Mouse (Mus musculus) kidney, postnatal 4 days (tissue): Measurements from ENCODE around the gene Kidins220.

Experiments used
- DNase-seq, 2 experiments: peaks; one replicate each; pipeline ENCODE4 v3.0.0; 2021; ENCODE audit warnings: mixed read lengths in 2 of 2

The Kidins220 gene

GRCm38 (mm10) chr12:24974446-24975114, at the start of gene Kidins220:
Gene Kidins220, plus strand, starts transcription at chr12:24974925.
- peak; percentile 99 for DNase-seq

GRCm38 (mm10) chr12:24925276-24925675, 49.4 kb upstream of the Kidins220 start:
- DNase-seq = no peak

DNA sequence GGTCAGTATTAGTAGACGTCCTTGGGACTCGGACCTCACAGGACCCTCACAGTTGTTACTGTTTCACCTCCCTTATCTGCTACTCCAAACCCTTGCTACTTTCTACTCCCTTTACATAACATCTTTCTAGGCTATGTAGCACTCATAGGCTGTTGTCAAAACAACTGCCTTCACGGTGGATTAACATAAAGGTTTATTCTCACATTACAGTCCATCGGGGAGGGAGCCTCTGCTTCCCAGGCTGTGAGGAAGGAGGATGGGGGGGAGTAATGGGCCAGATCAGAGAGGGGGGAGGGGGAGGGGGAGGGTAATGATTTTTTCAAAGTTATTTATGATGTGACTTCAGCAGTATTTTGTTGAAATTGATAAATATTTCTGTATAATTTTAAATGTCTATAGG, 49.0 kb upstream of the Kidins220 start:
- no peak for DNase-seq

DNA sequence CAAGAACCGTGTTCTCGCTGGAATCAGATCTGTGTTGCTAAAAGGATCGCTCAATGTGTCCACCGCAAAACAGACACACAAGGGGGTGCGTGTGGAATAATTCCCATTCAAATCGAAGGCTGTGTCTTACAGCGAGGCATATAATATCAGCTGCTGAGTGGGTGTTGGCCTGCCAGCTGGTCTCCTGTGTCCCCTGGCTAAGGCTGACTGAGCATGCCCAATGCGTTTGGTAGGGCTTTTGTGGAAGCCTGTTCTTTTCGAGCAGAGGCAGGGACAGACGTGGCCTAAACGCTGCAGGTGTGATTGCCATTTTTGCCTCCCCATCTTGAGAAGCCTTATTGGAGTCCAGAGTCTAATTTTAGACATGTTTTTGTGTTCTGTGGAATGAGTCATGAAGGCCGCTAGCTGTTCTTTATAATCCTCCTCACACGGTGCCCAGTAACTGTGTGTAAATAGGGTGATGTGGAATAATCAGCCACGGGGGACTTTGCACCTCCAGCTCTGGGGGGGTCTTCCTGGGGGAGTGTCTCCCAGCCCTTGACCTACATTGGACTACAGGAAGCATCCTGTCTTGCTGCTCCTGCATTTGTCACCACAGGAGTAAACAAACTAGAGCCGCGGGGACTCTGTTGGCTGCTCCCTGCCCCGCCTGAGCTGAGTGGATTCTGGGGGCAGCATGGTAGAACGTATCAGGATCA, 46.5 kb upstream of the Kidins220 start:
- peak; percentile 49 to 65 for DNase-seq

DNA sequence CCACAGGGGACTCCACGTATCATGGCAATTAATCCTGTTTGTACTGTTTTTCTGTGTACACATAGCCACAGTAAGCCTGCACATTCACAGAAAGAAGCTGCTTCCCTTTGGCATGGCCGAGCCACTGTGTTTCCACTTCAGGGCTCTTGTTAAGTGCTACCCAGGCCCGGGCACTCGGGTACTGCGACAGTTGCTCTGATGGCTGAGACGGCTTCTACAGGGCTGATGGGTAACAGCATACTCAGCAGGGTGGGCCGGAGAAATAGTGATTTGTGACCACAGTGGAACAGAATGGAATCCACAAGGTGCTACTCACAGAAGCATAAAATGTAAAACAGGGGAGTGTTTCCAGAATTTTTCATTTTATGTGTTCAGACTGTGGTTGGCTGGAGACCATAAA, 45.7 kb upstream of the Kidins220 start:
- DNase-seq = peak; percentile 24 to 47

GRCm38 (mm10) chr12:24930760-24931159, 44.0 kb upstream of the Kidins220 start:
- no peak for DNase-seq

DNA sequence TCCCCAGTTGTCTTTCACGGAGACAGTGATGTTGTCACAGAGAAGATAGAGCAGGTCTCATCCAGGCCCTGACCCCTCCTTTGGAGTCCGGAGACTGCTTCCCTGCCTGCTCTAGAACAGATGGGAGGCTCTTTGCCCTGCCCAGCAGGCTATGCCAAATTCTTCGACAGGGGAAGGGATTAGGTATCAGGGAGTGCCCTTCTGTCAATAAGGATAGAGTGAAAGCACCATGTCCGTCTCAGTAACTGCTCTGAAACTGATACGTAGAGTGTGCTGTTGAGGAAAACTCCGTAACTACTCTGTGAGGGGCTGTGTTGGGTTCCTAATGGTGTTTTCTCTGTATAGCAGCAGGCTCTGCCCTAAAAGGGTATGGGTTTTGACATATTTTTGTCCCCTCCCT, 42.6 kb upstream of the Kidins220 start:
- DNase-seq = no peak

- no peak for DNase-seq
Measured at GRCm38 (mm10) chr12:24933206-24933775, 41.4 kb upstream of the Kidins220 start.

DNA sequence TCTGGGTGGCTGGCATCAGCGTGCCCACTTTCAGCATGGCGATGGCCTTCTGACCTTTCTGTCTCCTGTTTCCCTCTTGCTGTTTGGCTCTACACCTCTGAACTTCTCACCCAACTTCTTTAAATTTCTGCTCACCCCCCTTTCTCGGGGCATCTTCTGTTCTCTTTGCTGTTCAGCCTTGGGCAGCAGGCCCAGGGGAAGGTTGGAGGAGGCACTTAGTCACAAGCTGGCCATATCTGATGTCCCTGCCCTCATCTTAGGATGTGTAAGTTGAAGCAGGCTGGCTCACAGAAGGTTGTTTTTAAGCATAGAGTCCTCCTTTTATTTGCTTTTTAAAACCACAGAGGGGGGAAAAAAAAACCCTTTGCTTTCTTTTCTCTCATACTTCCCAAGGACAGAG, 40.7 kb upstream of the Kidins220 start:
- DNase-seq = no peak

GRCm38 (mm10) chr12:24936281-24936680, 38.4 kb upstream of the Kidins220 start:
- no peak for DNase-seq

GRCm38 (mm10) chr12:24939372-24939771, 35.4 kb upstream of the Kidins220 start:
- DNase-seq = no peak

GRCm38 (mm10) chr12:24942619-24943287, 32.0 kb upstream of the Kidins220 start:
- DNase-seq = no peak

DNA sequence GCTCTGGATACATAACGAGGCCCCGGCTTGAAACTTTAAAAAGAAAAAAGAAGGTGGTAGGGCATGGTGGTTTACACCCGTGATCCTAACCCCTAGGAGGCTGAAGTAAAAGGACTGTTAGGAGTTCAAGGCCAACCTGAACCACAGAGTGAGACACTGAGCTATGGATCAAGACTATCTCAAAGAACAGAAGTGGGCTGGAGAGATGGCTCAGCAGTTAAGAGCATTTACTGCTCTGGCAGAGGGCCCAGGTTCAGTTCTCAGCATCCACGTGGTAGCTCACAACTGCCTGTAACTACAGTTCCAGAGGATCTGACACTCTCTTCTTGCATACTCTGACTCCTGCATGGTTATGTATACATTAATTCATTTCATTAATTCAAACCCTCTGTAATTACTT, 31.3 kb upstream of the Kidins220 start:
- DNase-seq = no peak

- no peak for DNase-seq
Measured at GRCm38 (mm10) chr12:24944597-24944996, 30.1 kb upstream of the Kidins220 start.

DNA sequence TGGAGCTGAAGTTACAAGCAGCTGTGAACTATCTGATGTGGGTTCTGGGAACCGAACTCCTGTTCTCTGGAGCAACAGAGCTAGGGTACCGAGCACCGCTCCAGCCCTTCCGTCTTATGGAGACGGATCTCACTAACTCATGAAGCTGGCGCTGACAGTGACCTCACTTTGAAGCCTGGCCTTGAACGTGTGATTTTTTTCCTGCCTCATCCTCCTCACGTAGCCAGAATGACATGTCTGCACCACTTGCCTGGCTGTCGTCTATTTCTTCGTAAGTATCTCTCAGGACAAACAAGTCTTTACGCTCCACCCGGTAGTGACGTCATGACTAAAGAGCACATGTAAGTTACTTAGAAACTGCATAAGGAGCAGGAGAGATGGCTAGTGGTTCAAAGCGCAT, 27.7 kb upstream of the Kidins220 start:
- DNase-seq = no peak

DNA sequence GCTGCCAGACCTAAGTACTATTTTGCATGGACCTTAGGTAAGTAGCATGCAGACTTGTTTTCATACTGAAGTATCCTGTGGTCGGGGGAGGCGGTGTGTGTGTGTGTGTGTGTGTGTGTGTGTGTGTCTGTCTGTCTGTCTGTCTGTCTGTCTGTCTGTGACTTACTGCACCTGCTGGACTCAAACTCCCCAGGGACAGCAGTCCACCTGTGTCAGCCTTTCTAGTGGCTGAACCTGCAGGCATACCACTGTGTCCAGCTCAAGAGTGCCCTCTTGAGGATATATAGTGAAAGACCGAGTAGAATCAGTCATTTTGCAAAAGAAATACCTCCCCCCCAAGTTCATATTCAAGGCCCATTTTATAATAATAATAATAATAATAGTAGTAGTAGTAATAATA, 26.4 kb upstream of the Kidins220 start:
- peak; percentile 40 to 62 for DNase-seq

DNA sequence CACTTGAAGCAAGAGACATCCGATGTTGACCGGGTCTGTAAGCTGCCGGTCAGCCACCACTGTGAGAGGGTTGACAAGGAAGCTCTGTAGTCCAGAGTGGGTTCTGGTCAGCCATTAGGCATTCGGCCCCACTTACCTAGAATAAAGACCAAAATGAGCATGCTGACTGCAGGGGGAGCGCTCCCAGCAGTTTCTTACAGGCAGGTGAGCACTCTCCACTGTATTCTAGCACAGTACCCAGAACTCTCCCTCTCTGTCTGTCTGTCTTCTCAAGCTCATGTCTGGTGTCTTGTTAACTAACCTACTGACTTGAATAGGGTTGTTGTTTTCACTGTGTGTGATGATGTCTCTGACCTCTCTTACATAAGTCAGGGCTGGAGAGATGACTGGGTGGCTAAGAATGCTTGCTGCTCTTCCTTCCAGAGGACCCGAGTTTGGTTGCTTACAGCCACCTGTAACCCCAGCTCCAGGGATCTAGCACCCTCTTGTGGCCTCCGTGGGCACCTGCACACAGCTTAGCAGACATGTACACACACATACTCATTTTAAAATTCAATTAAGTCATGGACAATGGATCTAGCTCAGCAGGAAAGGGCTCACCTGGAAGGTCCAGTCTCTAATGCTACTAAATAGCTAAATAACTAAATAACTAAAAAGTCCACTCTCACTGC, 24.2 kb upstream of the Kidins220 start:
- DNase-seq = peak in 1 of 2 experiments; percentile 22

DNA sequence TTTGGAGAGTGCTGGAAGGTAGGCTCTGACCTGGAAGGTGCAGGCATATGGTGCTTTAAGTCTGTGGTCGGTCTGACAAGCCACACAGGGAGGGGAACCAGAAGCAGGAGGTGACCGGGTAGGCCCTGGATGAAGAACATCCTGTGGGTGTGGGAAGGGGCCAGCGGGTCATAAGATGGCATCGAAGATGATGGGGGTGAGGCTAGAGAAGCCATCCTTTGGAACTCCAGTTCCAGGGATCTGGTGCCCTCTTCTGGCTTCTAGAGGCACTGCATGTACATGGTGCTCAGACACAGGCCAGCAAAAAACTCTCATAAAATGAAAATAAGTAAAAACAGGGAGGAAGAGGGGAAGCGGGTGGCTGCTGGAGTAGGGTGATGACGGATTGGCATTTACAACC, 22.6 kb upstream of the Kidins220 start:
- DNase-seq = peak; percentile 83

- no peak for DNase-seq
Measured at GRCm38 (mm10) chr12:24955137-24955536, 19.6 kb upstream of the Kidins220 start.

DNA sequence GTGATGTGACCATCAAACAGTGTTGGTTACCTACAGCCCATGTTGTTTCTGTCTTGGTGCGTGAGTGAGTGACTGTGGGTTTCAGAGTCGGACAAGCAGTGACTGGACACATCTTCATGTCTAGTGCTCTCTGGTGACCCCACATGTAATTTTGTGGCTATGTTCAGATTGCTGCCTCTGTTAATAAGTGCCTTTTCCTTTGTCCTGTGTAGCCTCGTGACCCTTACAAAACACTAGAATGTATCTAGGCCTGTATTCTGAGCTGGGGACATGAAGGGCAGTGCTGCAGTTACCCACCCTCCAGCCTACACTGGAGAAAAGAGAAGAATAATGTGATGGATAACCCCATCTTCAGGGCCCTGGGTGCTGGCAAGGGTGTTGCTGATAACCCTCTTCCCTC, 16.2 kb upstream of the Kidins220 start:
- DNase-seq = no peak

DNA sequence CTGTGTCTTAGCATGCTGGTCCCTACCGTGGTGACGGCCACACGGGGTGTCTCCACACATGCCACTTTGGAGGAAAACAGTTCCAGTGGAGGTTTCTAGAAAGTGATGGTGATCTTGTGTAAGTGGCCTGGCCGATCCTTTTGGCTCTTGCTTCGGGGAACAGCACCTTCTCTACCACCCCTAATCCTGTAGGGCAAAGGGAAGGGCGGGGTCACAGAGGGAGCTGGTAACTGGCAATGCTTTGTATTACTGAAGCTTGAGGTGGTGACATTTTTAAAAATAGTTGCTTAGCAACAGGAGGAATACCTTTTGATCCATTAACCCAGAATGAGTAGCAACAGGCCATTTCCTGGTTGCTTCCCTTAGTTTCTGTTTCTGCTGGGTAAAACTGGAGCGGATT, 12.9 kb upstream of the Kidins220 start:
- DNase-seq = peak in 1 of 2 experiments; percentile 22

DNA sequence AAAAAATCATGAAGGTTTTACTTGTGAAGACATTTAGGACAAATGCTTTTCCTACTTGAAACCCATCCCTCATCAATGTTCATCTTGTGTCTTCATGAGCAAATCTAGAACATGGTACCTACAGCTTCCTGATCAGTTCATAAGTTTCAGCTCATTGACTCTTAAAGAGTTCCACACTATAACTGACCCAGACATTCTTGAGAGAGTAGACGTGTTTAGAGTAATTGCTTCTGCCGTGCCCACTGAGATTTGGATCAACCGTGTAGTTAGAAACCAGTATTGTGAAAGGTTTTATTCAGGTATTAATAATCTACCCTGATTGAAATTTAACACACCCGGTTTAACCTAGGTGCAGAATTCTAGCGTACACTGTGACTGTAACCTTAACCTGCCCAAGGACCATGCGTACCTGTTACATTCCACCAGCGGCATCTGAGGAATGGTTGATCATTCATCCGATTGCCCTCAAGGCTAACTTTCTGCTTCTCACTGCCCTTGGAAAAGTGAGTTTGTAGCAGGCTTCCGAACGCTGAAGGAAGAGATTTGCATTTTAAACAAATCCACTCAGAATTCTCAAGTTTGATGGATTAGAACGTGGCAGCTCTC, 12.3 kb upstream of the Kidins220 start:
- peak; percentile 29 to 50 for DNase-seq
